Mouse (Mus musculus): Measurements from ENCODE around the gene Plcxd2.

DNA sequence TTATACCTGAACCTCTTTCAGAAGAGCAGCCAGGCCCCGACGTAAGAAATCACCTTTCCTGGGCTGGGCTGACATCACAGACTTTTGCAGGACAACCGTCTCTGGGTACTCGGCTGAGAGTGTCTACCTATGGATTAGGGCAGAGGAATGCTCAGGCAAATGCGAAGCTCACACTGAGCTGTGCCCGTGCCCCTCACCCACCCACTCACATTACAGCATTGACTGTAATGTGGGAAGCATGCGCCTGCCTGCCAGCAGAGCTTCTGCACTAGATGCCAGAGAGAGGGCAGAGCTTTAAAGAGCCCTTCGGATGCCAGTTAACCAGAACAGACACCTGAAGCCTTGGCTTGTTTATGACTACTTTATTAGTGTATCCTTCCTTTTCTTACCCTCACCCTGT, 90.4 kb downstream of the Plcxd2 start:
- TF ChIP-seq CTCF (IDR thresholded peaks at IDR 0.05; ENCODE audit: low read depth): no peak
- no peak for TF ChIP-seq EP300 (IDR thresholded peaks at IDR 0.05; ENCODE audit: low read depth)

Data from liver, postnatal 0 days (tissue).